Mouse (Mus musculus) cerebellum, postnatal 10 days (tissue): ENCODE results near the gene Lnp1.
"Not testable (repeated sequence)": the region's sequence is repeated elsewhere in the genome, so short reads cannot be mapped to it uniquely, and the experiment has no call there.

ENCODE experiments used
- DNase-seq, 2 experiments: peaks; one replicate each; pipeline ENCODE4 v3.0.0; 2021; ENCODE audit warnings: mixed read lengths in 2 of 2

The Lnp1 gene

DNA sequence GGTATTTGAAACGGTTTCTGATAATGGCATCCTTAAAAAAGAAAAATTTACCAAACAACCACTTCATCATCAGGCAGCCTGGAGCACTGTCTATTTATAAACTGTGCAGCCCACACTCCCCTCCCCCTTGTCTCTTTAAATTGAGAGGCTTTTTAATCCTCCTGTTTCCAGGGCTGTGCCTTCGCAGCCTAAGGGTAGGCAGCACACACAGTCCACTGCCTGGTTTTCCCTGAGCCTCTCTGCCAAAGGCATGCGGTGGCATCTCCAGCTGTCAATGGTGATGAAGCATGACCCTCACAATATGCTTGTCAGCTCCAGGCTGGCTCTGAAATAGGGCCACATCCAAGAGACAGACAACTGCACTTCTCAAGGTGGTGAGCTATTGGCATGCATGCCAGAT lies at the start of gene Lnp1:
TSS of gene Lnp1 (minus strand) at position 39 of the 400 bp plus-strand sequence.
- DNase-seq = peak; percentile 51 to 60

DNA sequence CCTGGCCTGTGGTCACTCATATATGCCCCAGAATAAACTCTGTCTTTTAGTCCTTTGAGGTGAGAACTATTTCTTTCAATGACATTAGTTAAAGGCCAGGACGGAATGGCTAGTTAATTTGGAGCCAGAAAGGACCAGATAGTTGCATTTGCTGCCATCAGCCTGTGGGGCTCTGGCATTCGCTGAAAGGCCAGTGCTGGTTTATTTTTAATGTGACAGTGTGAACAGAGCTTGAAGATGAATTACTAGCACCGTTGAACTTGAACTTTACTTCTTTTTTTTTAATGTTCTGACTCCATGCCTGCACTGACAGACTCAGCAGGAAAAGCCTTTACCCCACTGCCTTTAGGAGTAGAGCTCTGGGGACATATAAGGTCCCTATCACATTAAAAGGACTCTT lies 46.8 kb upstream of the Lnp1 start:
- DNase-seq = peak in 1 of 2 experiments; percentile 2

DNA sequence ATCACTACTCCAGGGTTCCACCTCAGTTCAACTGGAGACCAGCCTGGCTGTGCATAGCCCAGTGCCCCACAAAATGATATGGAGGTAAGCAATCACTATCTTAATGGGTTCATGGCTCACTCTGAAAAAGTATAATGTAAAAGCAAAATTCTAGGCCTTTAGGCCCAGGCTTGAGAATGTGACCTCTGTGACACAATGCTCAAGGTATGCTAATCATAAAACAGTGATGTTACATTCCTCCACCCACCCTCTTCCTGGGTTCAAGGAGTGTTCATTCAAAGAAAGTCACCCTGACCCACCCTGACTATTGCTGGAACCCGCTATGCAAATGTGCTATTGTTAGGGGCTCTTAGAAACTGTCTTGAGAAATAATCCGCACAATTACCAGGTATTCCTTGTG lies 30.4 kb upstream of the Lnp1 start:
- DNase-seq = not testable (repeated sequence)

DNA sequence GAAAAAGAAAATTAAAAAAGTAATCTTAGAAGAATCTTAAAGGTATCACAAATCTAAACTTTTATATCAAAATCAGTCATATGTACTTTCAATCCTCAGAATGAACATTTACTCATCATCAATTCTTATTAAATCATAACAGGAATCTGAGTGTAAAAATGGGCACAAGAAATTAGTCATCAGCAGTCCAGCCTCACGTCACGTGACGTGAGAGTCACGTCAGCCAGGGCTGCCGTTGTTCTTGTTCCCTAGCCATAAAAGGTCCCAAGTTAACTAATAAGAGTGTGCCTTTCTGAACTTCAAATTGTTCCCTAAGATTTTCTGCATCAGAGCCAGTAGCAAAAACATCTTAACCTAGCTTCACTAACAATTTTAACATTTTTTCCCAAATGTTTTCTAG lies 21.2 kb upstream of the Lnp1 start:
- DNase-seq = no peak

DNA sequence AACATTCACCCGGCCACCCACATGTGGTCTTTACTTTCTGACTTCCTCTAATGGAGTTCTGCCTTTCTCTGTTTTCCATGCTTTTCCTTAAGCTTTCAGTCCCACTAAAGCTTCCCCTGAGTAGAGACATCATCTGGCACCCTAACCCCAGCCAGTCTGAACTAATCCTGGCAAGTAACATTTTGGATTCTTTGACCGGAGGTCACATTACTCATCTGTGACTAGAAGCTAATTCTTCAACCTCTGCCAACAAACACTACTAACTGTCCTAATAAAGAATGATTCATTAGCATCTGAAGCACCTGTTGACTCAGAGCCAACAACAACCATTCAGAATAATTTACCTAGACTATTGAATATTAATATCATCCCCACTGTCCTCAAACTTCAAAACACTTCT lies 14.5 kb upstream of the Lnp1 start:
- no peak for DNase-seq

DNA sequence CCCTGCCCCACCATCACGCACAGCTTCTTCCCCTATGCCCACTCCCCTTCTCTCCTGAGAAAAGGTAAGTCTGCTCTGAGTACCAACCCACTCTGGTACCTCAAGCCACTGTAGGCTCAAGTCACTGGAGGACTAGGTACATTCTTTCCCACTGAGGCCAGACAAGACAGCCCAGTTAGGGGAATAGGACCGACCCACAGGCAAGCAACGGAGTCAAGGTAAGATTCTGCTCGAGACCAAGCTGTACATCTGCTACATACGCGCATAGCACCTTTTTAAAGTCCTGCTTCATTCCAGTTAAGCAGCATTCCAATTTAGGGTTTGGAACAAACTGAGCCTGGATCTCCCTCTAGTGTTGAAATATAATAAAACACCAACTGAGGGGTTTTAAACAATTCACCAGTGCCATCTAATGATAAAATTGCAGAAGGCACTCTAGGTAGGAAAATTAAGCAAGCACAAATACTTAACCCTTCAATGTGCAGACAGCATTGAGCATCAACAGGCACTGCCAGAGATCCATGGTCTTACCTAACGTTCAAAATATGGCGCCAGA lies 7.7 kb downstream of the Lnp1 start:
- peak; percentile 14 to 73 for DNase-seq

DNA sequence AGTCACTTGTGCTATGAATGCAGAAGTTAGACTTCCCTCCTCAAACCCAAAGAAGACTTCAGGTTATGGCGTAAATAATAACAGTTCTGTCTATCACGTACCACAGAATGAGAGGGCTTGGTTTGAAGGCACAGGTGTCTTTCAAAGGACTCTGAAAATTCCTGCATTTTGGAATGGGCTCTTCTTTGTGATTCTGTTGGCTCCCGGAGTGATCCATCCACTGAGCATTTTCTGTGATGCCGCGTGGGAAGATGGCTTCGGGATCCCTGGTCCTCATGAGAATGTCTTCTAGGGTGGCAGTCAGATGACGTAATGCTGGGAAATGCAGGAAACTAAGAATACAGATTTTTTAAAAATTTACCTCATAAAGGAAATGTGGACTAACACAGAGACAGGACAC lies 10.6 kb downstream of the Lnp1 start:
- DNase-seq = no peak

DNA sequence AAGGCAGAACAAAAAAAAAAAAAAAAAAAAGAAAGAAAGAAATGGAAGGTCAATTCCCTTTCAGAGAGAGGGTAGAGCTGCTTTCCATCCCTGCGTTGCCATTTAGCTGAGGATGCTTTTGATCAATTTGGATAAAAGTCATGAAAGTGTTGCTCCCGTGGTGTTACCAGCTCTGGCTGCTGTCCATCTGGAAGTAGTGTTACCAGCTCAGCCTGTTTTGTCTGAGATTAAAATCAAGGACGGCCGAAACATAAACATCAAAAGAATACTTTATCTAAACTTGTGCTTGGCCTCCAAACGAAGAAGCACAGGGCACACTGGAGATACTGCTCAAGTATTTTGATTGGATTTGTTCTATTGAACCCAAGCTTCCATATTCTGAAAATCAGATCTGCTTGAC lies 18.9 kb downstream of the Lnp1 start:
- DNase-seq = no peak

DNA sequence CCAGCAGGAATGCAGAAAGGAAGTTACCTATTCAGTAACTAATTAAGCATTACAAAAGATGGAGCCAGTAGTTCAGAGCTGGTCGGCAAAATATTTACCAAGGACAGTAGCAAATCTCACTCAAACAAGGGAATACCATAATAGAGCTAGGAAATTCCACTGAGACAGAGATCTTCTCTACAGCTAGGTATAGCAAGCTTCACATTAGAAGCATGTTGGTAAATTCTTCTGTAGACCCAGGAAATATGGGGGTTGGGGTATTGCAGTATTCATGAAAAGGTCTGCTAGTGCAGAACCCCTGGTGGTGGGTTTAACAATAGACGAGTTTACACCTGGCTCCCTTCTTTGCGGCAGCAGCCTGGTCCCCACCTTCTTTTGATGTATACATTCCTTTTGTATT lies 25.7 kb downstream of the Lnp1 start:
- not testable (repeated sequence) for DNase-seq

DNA sequence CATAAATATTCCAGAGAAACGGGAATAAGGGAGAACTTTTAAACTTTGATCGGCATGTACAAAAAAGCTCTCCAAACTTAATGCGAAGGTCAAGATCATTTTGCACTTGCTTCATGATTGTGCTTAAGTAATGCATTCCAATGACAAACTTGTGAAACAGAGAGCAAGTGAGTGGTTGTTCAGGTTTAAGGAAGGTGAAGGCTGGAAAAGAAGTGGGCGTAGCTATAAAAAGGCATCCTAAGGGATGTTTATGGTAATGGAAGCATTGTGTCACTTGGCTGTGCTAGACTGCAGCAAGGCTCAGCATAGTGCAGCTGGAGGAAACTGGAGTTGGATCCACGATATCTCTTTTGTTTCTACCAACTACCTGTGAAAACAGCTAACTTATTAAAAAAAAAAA lies 36.3 kb downstream of the Lnp1 start:
- no peak for DNase-seq

DNA sequence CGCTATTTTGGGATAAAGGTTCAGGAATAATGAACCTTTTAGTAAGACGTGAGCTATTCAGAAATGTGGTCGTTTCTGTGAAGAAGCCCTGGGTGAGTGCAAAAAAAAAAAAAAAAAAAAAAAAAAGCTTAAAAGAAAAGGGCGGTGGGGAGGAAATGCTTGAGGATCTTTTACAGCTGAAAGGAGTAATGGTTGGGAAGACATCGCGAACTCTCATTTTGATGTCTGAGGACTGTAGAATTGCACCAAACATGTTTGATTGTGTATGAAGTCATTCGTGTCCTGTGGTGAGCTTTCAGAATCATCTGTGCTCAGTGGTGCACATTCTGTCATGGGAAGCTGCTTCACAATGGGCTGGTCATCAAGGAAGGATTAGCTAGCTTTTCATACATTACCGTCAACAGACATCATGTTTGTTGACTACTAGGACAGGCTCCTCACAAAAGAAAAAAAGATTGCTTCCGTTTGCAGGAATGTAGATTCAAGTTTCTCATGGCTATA lies 41.2 kb downstream of the Lnp1 start:
- DNase-seq = peak in 1 of 2 experiments; percentile 7

DNA sequence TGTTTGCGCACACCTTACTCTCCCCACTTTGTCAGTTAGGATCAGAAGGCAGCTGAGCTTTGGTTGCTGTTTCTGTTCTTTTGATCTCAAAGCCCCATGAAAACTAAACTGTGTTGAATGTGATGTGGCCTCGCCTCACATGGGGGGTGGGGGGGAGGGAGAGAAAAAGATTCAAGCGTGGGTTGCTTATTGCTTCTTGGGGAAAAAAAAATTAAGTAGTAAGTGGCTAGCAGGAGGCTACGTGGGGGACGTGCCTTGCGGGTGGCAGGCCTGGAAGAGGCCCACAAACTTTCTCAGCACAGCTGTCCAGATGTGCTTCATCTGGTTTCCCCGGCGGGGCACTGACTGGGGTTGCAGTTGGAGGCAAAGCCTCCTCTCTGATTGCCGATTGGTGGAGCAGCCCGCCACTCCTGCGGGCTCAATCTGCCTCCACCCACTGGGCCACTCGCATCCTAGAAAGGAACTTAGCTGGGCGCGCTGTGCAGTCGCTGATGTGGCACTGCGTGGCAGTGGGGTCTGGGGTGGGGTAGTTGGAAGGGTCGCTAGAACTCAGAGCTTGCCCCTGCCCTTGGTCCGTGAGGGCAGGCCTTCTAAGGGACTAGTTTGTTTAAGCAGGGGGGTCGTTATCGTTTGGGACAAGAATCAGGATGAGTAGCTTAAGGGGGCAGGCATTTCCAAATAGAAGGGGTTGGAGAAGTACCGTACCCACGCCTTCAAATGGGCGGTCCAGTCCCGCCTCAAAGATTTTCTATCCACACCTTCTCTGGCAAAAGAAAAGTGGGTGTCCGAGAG lies 41.8 kb downstream of the Lnp1 start, which contains the start of gene Tmem45a:
TSS of gene Tmem45a (minus strand) at position 343 of the 792 bp plus-strand sequence.
- DNase-seq = peak; percentile 83 to 88

DNA sequence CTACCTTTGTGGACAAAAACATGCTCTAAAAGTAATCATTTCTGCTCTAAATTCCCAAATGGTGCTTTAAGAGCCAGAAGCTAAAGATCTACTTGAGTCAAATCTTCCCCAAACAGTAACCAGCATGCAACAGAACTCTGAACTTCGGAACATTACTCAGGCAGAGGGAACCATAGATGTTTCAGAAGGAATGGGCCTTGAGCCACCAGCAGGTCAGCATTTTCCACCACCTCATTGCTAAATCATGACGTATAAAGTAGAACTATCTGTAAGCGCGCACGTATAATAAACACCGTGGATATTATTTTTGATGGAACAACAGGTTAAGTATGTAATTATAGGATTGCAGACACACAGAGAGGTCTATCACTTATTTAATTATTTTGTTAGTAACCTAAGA lies 43.0 kb downstream of the Lnp1 start:
- no peak for DNase-seq

DNA sequence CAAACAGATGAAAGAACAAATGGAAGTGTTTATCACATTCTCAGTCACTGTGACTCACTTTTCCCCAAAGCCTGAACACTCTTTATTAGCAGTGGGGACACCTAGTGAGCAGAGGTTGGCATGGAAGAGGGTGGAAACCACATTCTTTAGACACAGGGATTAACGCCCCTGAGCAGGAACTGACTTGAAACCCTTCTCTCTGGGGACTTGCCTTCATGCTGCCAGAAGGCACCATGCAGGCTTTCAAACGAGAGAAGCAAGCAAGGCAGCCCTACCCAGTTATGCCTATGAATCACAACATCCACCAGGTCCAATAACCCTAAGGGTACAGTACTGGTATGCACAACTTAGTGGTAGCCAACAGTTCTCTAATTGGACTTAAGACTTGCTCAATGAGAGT lies 54.5 kb downstream of the Lnp1 start:
- DNase-seq = no peak

DNA sequence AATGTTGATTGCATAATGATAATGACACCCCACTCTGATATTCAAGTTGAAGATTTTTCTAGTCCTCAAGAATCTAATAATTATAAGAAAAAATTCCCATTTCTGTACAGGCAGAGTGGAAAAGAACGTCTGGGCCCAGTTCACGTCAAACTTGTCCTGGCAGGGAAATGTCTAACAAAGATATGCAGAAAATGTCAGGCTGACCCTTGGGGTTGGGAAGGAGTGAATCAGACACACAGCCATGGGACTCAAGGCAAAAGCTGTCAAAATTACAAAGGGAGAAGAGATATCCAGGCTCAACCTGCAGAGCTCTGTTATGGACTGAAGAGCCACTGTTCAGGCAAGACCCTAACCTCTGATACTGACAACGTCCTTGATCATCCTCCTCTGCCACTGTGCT lies 57.4 kb downstream of the Lnp1 start:
- no peak for DNase-seq

DNA sequence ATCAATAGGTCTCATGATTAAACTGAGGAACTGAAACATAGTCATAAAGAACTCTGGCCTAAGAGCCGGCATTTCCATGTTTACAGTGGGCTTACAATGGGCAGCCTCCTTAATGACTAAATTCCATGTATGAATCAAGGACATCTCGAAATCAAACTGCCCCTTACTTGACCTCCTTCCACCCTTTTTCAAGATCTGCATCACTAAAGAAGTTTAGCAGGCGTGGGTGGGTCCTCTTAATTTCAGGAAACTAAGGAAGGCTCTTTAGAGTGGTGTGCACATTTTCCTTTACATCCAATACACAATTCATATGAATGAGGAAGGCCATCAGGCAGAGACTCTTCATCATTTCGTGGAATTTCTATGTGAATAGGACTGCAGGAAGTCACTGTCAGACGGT lies 59.5 kb downstream of the Lnp1 start:
- no peak for DNase-seq

DNA sequence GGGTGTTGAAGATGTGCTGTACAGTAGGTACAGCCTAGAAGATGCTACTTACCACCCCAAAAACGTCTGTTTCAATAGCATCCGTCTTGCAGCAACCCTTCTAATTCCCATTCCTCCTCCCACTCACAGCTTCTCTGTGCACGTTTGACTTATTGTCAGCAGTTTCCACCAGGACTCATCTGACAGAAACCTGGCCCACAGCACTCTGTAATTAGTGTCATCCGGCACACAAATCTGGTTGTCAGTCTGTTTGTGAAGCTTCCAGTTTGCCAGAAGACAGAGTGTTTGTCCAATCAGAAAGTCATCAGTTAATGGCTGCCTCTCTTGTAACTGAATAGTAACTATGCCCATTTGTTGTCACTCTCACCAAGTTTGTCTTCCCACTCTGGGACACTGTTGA lies 60.3 kb downstream of the Lnp1 start:
- DNase-seq = no peak
